Mouse (Mus musculus) cerebellum, postnatal 14 days (tissue): ENCODE data around the gene Vmn1r113.
"Not testable (repeated sequence)": the region's sequence is repeated elsewhere in the genome, so short reads cannot be mapped to it uniquely, and the experiment has no call there.

ENCODE experiments used
- DNase-seq, 2 experiments: peaks; one replicate each; pipeline ENCODE4 v3.0.0; 2021; ENCODE audit warnings: mixed read lengths in 2 of 2

Vmn1r113 gene

DNA sequence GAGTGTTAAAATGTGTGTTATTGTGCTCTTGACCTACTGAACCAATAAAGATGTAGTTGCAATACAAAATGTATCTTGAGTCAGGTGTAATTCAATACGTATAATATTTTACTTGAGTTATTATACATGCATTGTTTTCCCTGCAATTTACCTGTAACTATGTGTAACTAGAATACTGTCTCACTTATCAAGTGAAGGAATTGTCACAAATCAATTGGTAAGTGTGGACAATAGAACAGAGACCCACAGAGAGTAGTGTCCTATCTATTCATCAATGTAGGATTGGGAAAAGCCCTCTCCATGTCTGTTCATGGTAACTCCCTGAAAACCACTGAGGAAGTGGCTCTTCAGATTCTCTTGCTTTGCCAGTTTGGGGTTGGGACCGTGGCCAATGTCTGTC is at the start of gene Vmn1r113:
Gene Vmn1r113, plus strand, starts transcription at position 301 of the 400 bp plus-strand sequence.
- not testable (repeated sequence) for DNase-seq

DNA sequence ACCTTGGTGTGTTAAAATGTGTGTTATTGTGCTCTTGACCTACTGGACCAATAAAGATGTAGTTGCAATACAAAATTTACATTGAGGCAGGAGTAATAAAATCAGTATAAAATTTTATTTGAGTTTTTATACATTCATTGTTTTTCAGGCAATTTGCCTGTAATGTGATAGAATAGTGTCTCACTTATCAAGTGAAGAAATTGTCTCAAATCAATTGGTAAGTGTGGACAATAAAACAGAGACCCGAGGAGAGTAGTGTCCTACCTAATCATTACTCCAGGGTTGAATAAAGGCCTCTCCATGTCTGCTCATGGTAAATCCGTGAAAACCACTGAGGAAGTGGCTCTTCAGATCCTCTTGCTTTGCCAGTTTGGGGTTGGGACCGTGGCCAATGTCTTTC is 16.2 kb upstream of the Vmn1r113 start, which contains the start of gene Vmn1r112:
Gene Vmn1r112, plus strand, starts transcription at position 301 of the 400 bp plus-strand sequence.
- DNase-seq, result not testable (repeated sequence)

- not testable (repeated sequence) for DNase-seq
Observed at GRCm38 (mm10) chr7:20812086-20812485, 25.0 kb downstream of the Vmn1r113 start, which contains the start of gene Vmn1r114. Vmn1r114 (minus strand) TSS chr7:20812186.
